Mouse (Mus musculus) ES-CJ7 (cell line): ENCODE data around the gene Vmn1r40.

Source experiments
- DNase-seq: peaks from one replicate; pipeline ENCODE4 v3.0.0; 2011; ENCODE audit warnings: low read depth, low spot score

Gene Vmn1r40

GRCm38 (mm10) chr6:89707240-89707639 lies at the start of gene Vmn1r40:
TSS of gene Vmn1r40 (plus strand) at chr6:89707540.
- no peak for DNase-seq

GRCm38 (mm10) chr6:89658342-89658741 lies 49.0 kb upstream of the Vmn1r40 start:
- no peak for DNase-seq

GRCm38 (mm10) chr6:89658931-89659330 lies 48.4 kb upstream of the Vmn1r40 start:
- no peak for DNase-seq

- peak; percentile 58 for DNase-seq
Observed at GRCm38 (mm10) chr6:89659692-89660423, 47.5 kb upstream of the Vmn1r40 start.

GRCm38 (mm10) chr6:89660490-89660889 lies 46.9 kb upstream of the Vmn1r40 start:
- DNase-seq = no peak

GRCm38 (mm10) chr6:89662521-89662920 lies 44.8 kb upstream of the Vmn1r40 start:
- no peak for DNase-seq

- no peak for DNase-seq
Observed at GRCm38 (mm10) chr6:89665155-89665554, 42.2 kb upstream of the Vmn1r40 start.

- DNase-seq = no peak
Observed at GRCm38 (mm10) chr6:89665667-89666066, 41.7 kb upstream of the Vmn1r40 start.

- DNase-seq = no peak
Observed at GRCm38 (mm10) chr6:89666976-89667375, 40.4 kb upstream of the Vmn1r40 start.

- DNase-seq = no peak
Observed at GRCm38 (mm10) chr6:89669556-89669955, 37.8 kb upstream of the Vmn1r40 start.

GRCm38 (mm10) chr6:89671431-89671830 lies 35.9 kb upstream of the Vmn1r40 start:
- no peak for DNase-seq

GRCm38 (mm10) chr6:89672641-89673040 lies 34.7 kb upstream of the Vmn1r40 start:
- DNase-seq = no peak

GRCm38 (mm10) chr6:89673135-89673780 lies 34.1 kb upstream of the Vmn1r40 start:
- no peak for DNase-seq

- no peak for DNase-seq
Observed at GRCm38 (mm10) chr6:89678522-89678921, 28.8 kb upstream of the Vmn1r40 start.

GRCm38 (mm10) chr6:89679291-89679835 lies 28.0 kb upstream of the Vmn1r40 start:
- peak; percentile 75 for DNase-seq

GRCm38 (mm10) chr6:89680155-89680554 lies 27.2 kb upstream of the Vmn1r40 start:
- peak; percentile 86 for DNase-seq

GRCm38 (mm10) chr6:89684231-89684630 lies 23.1 kb upstream of the Vmn1r40 start:
- DNase-seq = no peak

- no peak for DNase-seq
Observed at GRCm38 (mm10) chr6:89687100-89687499, 20.2 kb upstream of the Vmn1r40 start.

- no peak for DNase-seq
Observed at GRCm38 (mm10) chr6:89706624-89707023, 716 bp upstream of the Vmn1r40 start.

GRCm38 (mm10) chr6:89718051-89718450 lies 10.7 kb downstream of the Vmn1r40 start:
- DNase-seq = no peak

- no peak for DNase-seq
Observed at GRCm38 (mm10) chr6:89740466-89740865, 33.1 kb downstream of the Vmn1r40 start, which contains the start of gene Vmn1r41. TSS of gene Vmn1r41 (plus strand) at chr6:89740766.

- no peak for DNase-seq
Observed at GRCm38 (mm10) chr6:89742811-89743210, 35.5 kb downstream of the Vmn1r40 start.
